In the genomic region with DNA sequence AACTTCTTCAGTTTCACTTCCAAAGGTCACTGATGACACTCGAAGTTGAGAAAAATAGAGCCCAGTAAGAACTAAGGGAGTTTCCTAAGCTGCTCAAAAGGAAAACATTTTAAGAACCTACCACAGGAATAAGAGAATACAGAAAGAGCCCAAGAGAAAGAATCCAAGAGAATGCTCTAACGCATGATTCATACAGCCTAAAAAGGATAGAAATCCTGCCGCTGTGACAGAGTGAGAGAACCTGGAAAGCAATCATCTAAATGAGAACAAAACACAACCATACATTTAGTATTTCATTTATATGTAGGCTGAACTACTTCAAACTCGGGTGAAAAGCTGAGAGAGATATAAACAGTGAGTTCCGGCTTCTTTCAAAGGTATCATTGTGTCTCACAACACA, we compare ENCODE assay signal across 17 mouse cellular contexts.
"Had no signal": no experiment of that assay in that cellular context is flagged by ENCODE, and none has a peak within 500 bp of the region (broad histone marks: within the 10 kb centered on the region; RNA-seq: fewer than 3 reads in every experiment).

No protein-coding gene starts in this region.

- H3K4me3 ChIP-seq: neural tube, embryonic 12.5 days; neural tube, embryonic 13.5 days; neural tube, embryonic 15.5 days; stomach, embryonic 15.5 days had no signal

- DNase-seq: retina, postnatal 1 day; right cerebral cortex, adult 18-20 months; right cerebral cortex, postnatal 14 days; right cerebral cortex, postnatal 25 days; right cerebral cortex, postnatal 4 days; spleen, adult 18-20 months; thymus, adult 18-20 months; thymus, adult 2 months; thymus, postnatal 14 days; thymus, postnatal 25 days; thymus, postnatal 36 days; thymus, postnatal 4 days had no signal

- H3K4me1 ChIP-seq: neural tube, embryonic 12.5 days; neural tube, embryonic 13.5 days; neural tube, embryonic 15.5 days; stomach, embryonic 15.5 days had no signal

- H3K27ac ChIP-seq: neural tube, embryonic 12.5 days; neural tube, embryonic 13.5 days; neural tube, embryonic 15.5 days; stomach, embryonic 15.5 days; stomach, postnatal 0 days had no signal
